Mouse (Mus musculus) brain, embryonic 14.5 days (tissue): ENCODE measurements around the gene Rbfox2.

Source experiments
- CTCF ChIP-seq: fragments of 200-500 bp; IDR thresholded peaks from 2 replicates; pipeline ENCODE4 v1.5.1; 2012; ENCODE audit warnings: inconsistent platforms, mild to moderate bottlenecking, moderate library complexity, borderline replicate concordance; ENCODE audit not compliant: insufficient read depth, insufficient read length; ENCODE audit errors: extremely low read depth
- POLR2A ChIP-seq: fragments of 200-500 bp; IDR thresholded peaks from 2 replicates; pipeline ENCODE4 v1.6.1; 2012; ENCODE audit warnings: mild to moderate bottlenecking, inconsistent platforms, borderline replicate concordance; ENCODE audit not compliant: poor library complexity, insufficient read depth, insufficient read length, severe bottlenecking; ENCODE audit errors: extremely low read depth

GRCm38 (mm10) chr15:77237661-77238060 lies 69.1 kb downstream of the Rbfox2 start:
- TF ChIP-seq CTCF (no peak), POLR2A (no peak)
